Mouse (Mus musculus) megakaryocyte, embryonic 14.5 days (primary cell): ENCODE results near the gene Ogn.

Experiments used
- FLI1 ChIP-seq: IDR thresholded peaks from 2 replicates; pipeline ENCODE4 v1.6.1; 2012; ENCODE audit warnings: low read length, inconsistent platforms, mixed read lengths
- GATA1 ChIP-seq: IDR thresholded peaks from 3 replicates; pipeline ENCODE4 v1.6.1; 2012; ENCODE audit warnings: mixed read lengths, low read length, inconsistent platforms, borderline replicate concordance

- TF ChIP-seq GATA1 (no peak), FLI1 (no peak)
Measured at GRCm38 (mm10) chr13:49618365-49618764, 10.5 kb downstream of the Ogn start.
